Mouse (Mus musculus): ENCODE measurements around the gene Jak1. TPM values are rescaled to one million over a fixed set of nuclear protein-coding genes. Genes with fewer than 3 reads are reported as not detected.
A peak's percentile ranks its signal among the peaks of the same experiment; 100 is the strongest.

Gene Jak1
- total and polyA plus RNA-seq, 2 experiments from 2014 or later, result 68.7 to 71.1 TPM

GRCm38 (mm10) chr4:101137975-101138374, 127.1 kb downstream of the Jak1 start:
- Histone ChIP-seq H3K27ac (ENCODE audit: low read depth, low read length) (no peak overlapping the region), H3K4me1 (ENCODE audit: insufficient read depth) (no peaks in the 10 kb centered on the region), H3K9ac (no peak overlapping the region), H3K4me3 (ENCODE audit: low read depth, low read length) (no peak overlapping the region), H3K27me3 (ENCODE audit: insufficient read depth, low read length) (no peaks in the 10 kb centered on the region), H3K9me3 (ENCODE audit: low read length) (no peaks in the 10 kb centered on the region), H3K4me2 (ENCODE audit: low read depth) (no peak overlapping the region), H3K36me3 (ENCODE audit: insufficient read depth) (no peaks in the 10 kb centered on the region)
- ATAC-seq, result no peak
- no peak for TF ChIP-seq CTCF (IDR thresholded peaks at IDR 0.05; ENCODE audit: low read depth)
- 81% methylated on average over 11 of the region's 11 CpGs for WGBS
- no peak for DNase-seq

GRCm38 (mm10) chr4:101135909-101136308, 129.2 kb downstream of the Jak1 start:
- DNase-seq, result no peak
- Histone ChIP-seq H3K4me3 (ENCODE audit: low read depth, low read length) (no peak overlapping the region), H3K36me3 (ENCODE audit: insufficient read depth) (no peaks in the 10 kb centered on the region), H3K27me3 (ENCODE audit: insufficient read depth, low read length) (no peaks in the 10 kb centered on the region), H3K4me2 (ENCODE audit: low read depth) (no peak overlapping the region), H3K9ac (no peak overlapping the region), H3K27ac (ENCODE audit: low read depth, low read length) (no peak overlapping the region), H3K9me3 (ENCODE audit: low read length) (no peaks in the 10 kb centered on the region), H3K4me1 (ENCODE audit: insufficient read depth) (no peaks in the 10 kb centered on the region)
- 92% methylated on average over 14 of the region's 14 CpGs for WGBS
- ATAC-seq, result no peak
- TF ChIP-seq CTCF (IDR thresholded peaks at IDR 0.05; ENCODE audit: low read depth), result no peak

DNA sequence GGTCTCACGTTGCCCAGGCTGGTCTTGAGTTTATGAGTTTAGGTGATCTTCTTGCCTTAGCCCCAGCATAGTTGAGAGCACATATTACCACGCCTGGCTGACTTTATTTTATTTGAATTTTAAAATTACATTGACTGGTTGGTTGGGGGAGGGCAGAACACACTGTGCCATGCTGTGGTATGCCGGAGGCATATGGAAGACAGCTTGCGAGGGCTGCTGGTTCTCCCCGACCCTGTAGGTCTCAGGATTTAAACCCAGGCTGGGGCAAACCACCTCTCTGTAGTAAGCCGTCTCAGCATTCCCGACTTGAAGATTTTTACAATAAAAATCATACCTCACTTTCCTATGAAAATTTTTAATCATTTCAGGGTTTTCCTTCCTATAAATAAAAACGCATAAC, 130.1 kb downstream of the Jak1 start:
- Histone ChIP-seq H3K27me3 (ENCODE audit: insufficient read depth, low read length) (no peaks in the 10 kb centered on the region), H3K4me1 (ENCODE audit: insufficient read depth) (no peaks in the 10 kb centered on the region), H3K9me3 (ENCODE audit: low read length) (no peaks in the 10 kb centered on the region), H3K4me3 (ENCODE audit: low read depth, low read length) (no peak overlapping the region), H3K27ac (ENCODE audit: low read depth, low read length) (no peak overlapping the region), H3K36me3 (ENCODE audit: insufficient read depth) (no peaks in the 10 kb centered on the region), H3K4me2 (ENCODE audit: low read depth) (no peak overlapping the region), H3K9ac (no peak overlapping the region)
- DNase-seq (no peak), ATAC-seq (no peak)
- no peak for TF ChIP-seq CTCF (IDR thresholded peaks at IDR 0.05; ENCODE audit: low read depth)
- 72% methylated on average over 8 of the region's 8 CpGs for WGBS

GRCm38 (mm10) chr4:101121002-101121401, 144.1 kb downstream of the Jak1 start:
- no peak for DNase-seq
- WGBS, result 92% methylated on average over 7 of the region's 7 CpGs
- no peaks in the 10 kb centered on the region for H3K27me3 ChIP-seq (ENCODE audit: insufficient read depth, low read length)

GRCm38 (mm10) chr4:101107122-101107521, 158.0 kb downstream of the Jak1 start:
- ATAC-seq, result peak; percentile 18; the same call in 1 of the 2 replicates
- Histone ChIP-seq H3K4me3 (ENCODE audit: low read depth, low read length) (no peak overlapping the region), H3K4me1 (ENCODE audit: insufficient read depth) (no peaks in the 10 kb centered on the region), H3K36me3 (ENCODE audit: insufficient read depth) (peaks cover 6% of the 10 kb centered on the region; the same call in 1 of the 2 replicates), H3K9me3 (ENCODE audit: low read length) (no peaks in the 10 kb centered on the region), H3K27ac (ENCODE audit: low read depth, low read length) (no peak overlapping the region), H3K4me2 (ENCODE audit: low read depth) (no peak overlapping the region), H3K27me3 (ENCODE audit: insufficient read depth, low read length) (no peaks in the 10 kb centered on the region), H3K9ac (no peak overlapping the region)
- no peak for DNase-seq
- no peak for TF ChIP-seq CTCF (IDR thresholded peaks at IDR 0.05; ENCODE audit: low read depth)
- WGBS, result 92% methylated on average over 12 of the region's 12 CpGs

More at GRCm38 (mm10) chr4:101121002-101121401, 144.1 kb downstream of the Jak1 start:
- Histone ChIP-seq H3K4me2 (ENCODE audit: low read depth) (no peak overlapping the region), H3K9me3 (ENCODE audit: low read length) (no peaks in the 10 kb centered on the region), H3K9ac (no peak overlapping the region), H3K4me1 (ENCODE audit: insufficient read depth) (no peaks in the 10 kb centered on the region), H3K36me3 (ENCODE audit: insufficient read depth) (no peaks in the 10 kb centered on the region), H3K27ac (ENCODE audit: low read depth, low read length) (no peak overlapping the region), H3K4me3 (ENCODE audit: low read depth, low read length) (no peak overlapping the region)
- ATAC-seq, result no peak
- no peak for TF ChIP-seq CTCF (IDR thresholded peaks at IDR 0.05; ENCODE audit: low read depth)

Other genes starting within 250 kb of the Jak1 start
- gene Gm10577, start 244.6 kb downstream of the Jak1 start, total RNA-seq (2014; rRNA removed), result not detected in 2 replicates
- gene Gm10577, start 244.6 kb downstream of the Jak1 start, polyA plus RNA-seq (2015; fragmentation: Nextera tagmentation; extraction: Ambion mirVana), result not detected in 2 replicates
- gene Raver2, start 196.3 kb downstream of the Jak1 start, total RNA-seq (2014; rRNA removed), result 14.4 and 15.0 TPM in 2 replicates
- 4.0 and 6.5 TPM in 2 replicates for gene Raver2, start 196.3 kb downstream of the Jak1 start, polyA plus RNA-seq (2015; fragmentation: Nextera tagmentation; extraction: Ambion mirVana)
- 8.4 and 10.2 TPM in 2 replicates for gene Ak4, start 154.0 kb upstream of the Jak1 start, total RNA-seq (2014; rRNA removed)
- 4.3 and 6.0 TPM in 2 replicates for gene Ak4, start 154.0 kb upstream of the Jak1 start, polyA plus RNA-seq (2015; fragmentation: Nextera tagmentation; extraction: Ambion mirVana)
- 122 and 153 TPM in 2 replicates for gene Dnajc6, start 231.4 kb upstream of the Jak1 start, total RNA-seq (2014; rRNA removed)
- gene Dnajc6, start 231.4 kb upstream of the Jak1 start, polyA plus RNA-seq (2015; fragmentation: Nextera tagmentation; extraction: Ambion mirVana), result 28.9 and 46.0 TPM in 2 replicates

Measured in forebrain, postnatal 0 days (tissue).